ENCODE assay signal across 10 mouse cellular contexts in genomic region chr7:34351997-34352396, GRCm38 (mm10). TPM values are rescaled to one million over a fixed set of nuclear protein-coding genes. Genes with fewer than 3 reads are reported as not detected.
DNase-seq lines count a peak whose midpoint lies in the region; ATAC-seq and TF ChIP-seq lines count a peak whose summit lies in the region.
"Had no signal": no experiment of that assay in that cellular context is flagged by ENCODE, and none has a peak within 500 bp of the region (broad histone marks: within the 10 kb centered on the region; RNA-seq: fewer than 3 reads in every experiment).

No protein-coding gene starts in this region.

- peaks cover 84% of the 10 kb centered on the region for H3K36me3 ChIP-seq in forebrain, embryonic 14.5 days (ENCODE audit: control insufficient read depth, insufficient read depth, low read length)
- peaks cover 82% of the 10 kb centered on the region for H3K36me3 ChIP-seq in forebrain, embryonic 13.5 days (ENCODE audit: poor library complexity, severe bottlenecking)
- peaks cover 7% of the 10 kb centered on the region for H3K36me3 ChIP-seq in splenic B cell, adult 2 months (ENCODE audit: control insufficient read depth, insufficient read depth, low read length, poor library complexity, severe bottlenecking)

- peak; percentile 39 for TF ChIP-seq CTCF in cortical plate, adult 2 months (IDR thresholded peaks at IDR 0.05; ENCODE audit: extremely low read depth, insufficient read depth, low read length)

- no peaks in the 10 kb centered on the region for H3K9me3 ChIP-seq in forebrain, embryonic 14.5 days (replicated peaks; ENCODE audit: control insufficient read depth, low read length)
- no peaks in the 10 kb centered on the region for H3K9me3 ChIP-seq in forebrain, embryonic 13.5 days (replicated peaks)
- H3K9me3 ChIP-seq: embryonic facial prominence, embryonic 13.5 days; heart, embryonic 12.5 days had no signal

- H3K4me3 ChIP-seq in forebrain, embryonic 14.5 days (ENCODE audit: low read depth, low read length): no peak overlapping the region
- H3K4me3 ChIP-seq in forebrain, embryonic 13.5 days: no peak overlapping the region
- H3K4me3 ChIP-seq in cortical plate, adult 2 months (ENCODE audit: insufficient read depth, low read length): no peak overlapping the region
- H3K4me3 ChIP-seq: embryonic facial prominence, embryonic 13.5 days; heart, embryonic 12.5 days had no signal

- no peaks in the 10 kb centered on the region for H3K4me1 ChIP-seq in forebrain, embryonic 14.5 days (ENCODE audit: control insufficient read depth, insufficient read depth, low read length)
- no peaks in the 10 kb centered on the region for H3K4me1 ChIP-seq in forebrain, embryonic 13.5 days
- H3K4me1 ChIP-seq in cortical plate, adult 2 months (ENCODE audit: control insufficient read depth, insufficient read depth, low read length): no peaks in the 10 kb centered on the region; the same call in 1 of the 2 replicates
- H3K4me1 ChIP-seq: embryonic facial prominence, embryonic 13.5 days had no signal

- peak; percentile 21 for DNase-seq in forebrain, embryonic 14.5 days (ENCODE audit: low spot score)
- peak; percentile 11 for DNase-seq in ovary, postnatal 36 days (ENCODE audit: low spot score)
- DNase-seq in ovary, adult 18-20 months (ENCODE audit: low spot score): no peak
- peak; percentile 39 for DNase-seq in splenic B cell, adult 2 months (ENCODE audit: low read depth, low spot score)
- no peak for DNase-seq in right cerebral cortex, postnatal 4 days

- no peaks in the 10 kb centered on the region for H3K27me3 ChIP-seq in forebrain, embryonic 14.5 days (replicated peaks; ENCODE audit: control insufficient read depth, insufficient read depth, low read length)
- no peaks in the 10 kb centered on the region for H3K27me3 ChIP-seq in forebrain, embryonic 13.5 days
- H3K27me3 ChIP-seq in splenic B cell, adult 2 months (ENCODE audit: control insufficient read depth, insufficient read depth, low read length, poor library complexity, severe bottlenecking): no peaks in the 10 kb centered on the region
- H3K27me3 ChIP-seq: embryonic facial prominence, embryonic 13.5 days; heart, embryonic 12.5 days had no signal

- ATAC-seq in forebrain, embryonic 14.5 days: no peak
- ATAC-seq in forebrain, embryonic 13.5 days: no peak
- ATAC-seq in erythroid progenitor cell, adult 5-6 weeks (replicated peaks; ENCODE audit: low FRiP score, poor library complexity, severe bottlenecking): no peak

- H3K27ac ChIP-seq in forebrain, embryonic 14.5 days (ENCODE audit: low read depth, low read length): no peak overlapping the region
- no peak overlapping the region for H3K27ac ChIP-seq in forebrain, embryonic 13.5 days
- H3K27ac ChIP-seq in cortical plate, adult 2 months (ENCODE audit: insufficient read depth, low read length): no peak overlapping the region
- H3K27ac ChIP-seq: embryonic facial prominence, embryonic 13.5 days had no signal

- H3K9ac ChIP-seq in forebrain, embryonic 14.5 days (ENCODE audit: low read length): no peak overlapping the region
- H3K9ac ChIP-seq in forebrain, embryonic 13.5 days: no peak overlapping the region
- H3K9ac ChIP-seq: embryonic facial prominence, embryonic 13.5 days; heart, embryonic 12.5 days had no signal

- no peak overlapping the region for H3K4me2 ChIP-seq in forebrain, embryonic 14.5 days (ENCODE audit: low read length)
- no peak overlapping the region for H3K4me2 ChIP-seq in forebrain, embryonic 13.5 days
- H3K4me2 ChIP-seq: embryonic facial prominence, embryonic 13.5 days; heart, embryonic 12.5 days had no signal

- no peak for TF ChIP-seq POLR2A in cortical plate, adult 2 months (IDR thresholded peaks at IDR 0.05; ENCODE audit: extremely low read depth, insufficient read depth, low read length)

- WGBS in forebrain, embryonic 14.5 days: 90% methylated on average over 1 of the region's 1 CpGs
- WGBS in forebrain, embryonic 13.5 days: 93% methylated on average over 1 of the region's 1 CpGs

RNA-seq across cellular contexts. Expression of gene 4931406P16Rik, which starts 38.6 kb away (rescaled TPM):
- 25.3 and 31.2 TPM in 2 replicates for polyA plus RNA-seq in forebrain, embryonic 14.5 days (2014; fragmentation: Nextera tagmentation; extraction: Ambion mirVana)
- 25.1 and 26.0 TPM in 2 replicates for polyA plus RNA-seq in forebrain, embryonic 13.5 days (2015; fragmentation: Nextera tagmentation; extraction: Ambion mirVana)
- polyA plus RNA-seq in cortical plate, adult 2 months (2012; rRNA removed): 30.6 and 32.0 TPM in 2 replicates
- 44.0 and 52.8 TPM in 2 replicates for total RNA-seq in erythroid progenitor cell, adult 5-6 weeks (2015; ENCODE audit: low replicate concordance)
- total RNA-seq in erythroid progenitor cell, adult 5-6 weeks (2017; ENCODE audit: low replicate concordance): 32.6 and 35.5 TPM in 2 replicates

RNA-seq across cellular contexts. Expression of gene Lsm14a, which starts 41.1 kb away (rescaled TPM):
- 50.0 and 54.7 TPM in 2 replicates for polyA plus RNA-seq in forebrain, embryonic 14.5 days (2014; fragmentation: Nextera tagmentation; extraction: Ambion mirVana)
- 95.1 and 96.0 TPM in 2 replicates for polyA plus RNA-seq in forebrain, embryonic 13.5 days (2015; fragmentation: Nextera tagmentation; extraction: Ambion mirVana)
- 49.4 and 55.9 TPM in 2 replicates for polyA plus RNA-seq in cortical plate, adult 2 months (2012; rRNA removed)
- 116 and 158 TPM in 2 replicates for total RNA-seq in erythroid progenitor cell, adult 5-6 weeks (2015; ENCODE audit: low replicate concordance)
- 129 and 190 TPM in 2 replicates for total RNA-seq in erythroid progenitor cell, adult 5-6 weeks (2017; ENCODE audit: low replicate concordance)

Comparison
In these comparisons a context has a peak if more than half of its experiments do, and no peak if none do; other contexts are left out.
1. DNase-seq: peak in forebrain, embryonic 14.5 days (single experiment), ovary, postnatal 36 days (single experiment) and splenic B cell, adult 2 months (single experiment); none in ovary, adult 18-20 months (single experiment) and right cerebral cortex, postnatal 4 days (single experiment).